Mouse (Mus musculus): ENCODE measurements around the gene Lrrc4c. TPM values are rescaled to one million over a fixed set of nuclear protein-coding genes. Genes with fewer than 3 reads are reported as not detected.

The Lrrc4c gene
- total RNA-seq, 1 experiment: 0.09 TPM

- Histone ChIP-seq H3K4me1 (ENCODE audit: control insufficient read depth in 2 of 2, insufficient read depth in 2 of 2, low read length in 2 of 2, poor library complexity in 1 of 2) (no peaks in the 10 kb centered on the region), H3K27ac (ENCODE audit: insufficient read depth, low read depth, low read length, poor library complexity, severe bottlenecking) (no peak overlapping the region), H3K4me3 (ENCODE audit: insufficient read depth in 1 of 2, low read depth in 1 of 2, low read length in 2 of 2, poor library complexity in 1 of 2, severe bottlenecking in 1 of 2) (no peak overlapping the region), H3K9ac (ENCODE audit: insufficient read depth, low read depth, low read length, poor library complexity, severe bottlenecking) (no peak overlapping the region), H3K9me3 (ENCODE audit: control insufficient read depth, insufficient read depth, low read depth, low read length) (no peaks in the 10 kb centered on the region), H3K36me3 (ENCODE audit: control insufficient read depth, insufficient read depth, low read length, poor library complexity, severe bottlenecking) (no peaks in the 10 kb centered on the region)
- no peak for DNase-seq (ENCODE audit: low read depth, low spot score)
- TF ChIP-seq ZNF384 (IDR thresholded peaks at IDR 0.05; ENCODE audit: low read depth, low read length): no peak
- no peak for TF ChIP-seq CHD2 (IDR thresholded peaks at IDR 0.05; ENCODE audit: low read depth, low read length)
- TF ChIP-seq MAFK (IDR thresholded peaks at IDR 0.05; ENCODE audit: insufficient read depth, low read depth, low read length): no peak
- TF ChIP-seq HCFC1 (IDR thresholded peaks at IDR 0.05; ENCODE audit: borderline replicate concordance, insufficient read depth, low read length): no peak
- no peak for TF ChIP-seq ZC3H11A (IDR thresholded peaks at IDR 0.05; ENCODE audit: borderline replicate concordance, low read depth, low read length)
- in situ Hi-C loops (cut with MboI; ENCODE audit: low sequenced_read_pairs in 2 of 2, unreplicated experiment in 2 of 2): no loop called here
Measured at GRCm38 (mm10) chr2:97332084-97332682, 1014.2 kb downstream of the Lrrc4c start.

- Histone ChIP-seq H3K4me3 (ENCODE audit: insufficient read depth in 1 of 2, low read depth in 1 of 2, low read length in 2 of 2, poor library complexity in 1 of 2, severe bottlenecking in 1 of 2) (no peak overlapping the region), H3K4me1 (ENCODE audit: control insufficient read depth in 2 of 2, insufficient read depth in 2 of 2, low read length in 2 of 2, poor library complexity in 1 of 2) (no peaks in the 10 kb centered on the region), H3K27ac (ENCODE audit: insufficient read depth, low read depth, low read length, poor library complexity, severe bottlenecking) (no peak overlapping the region), H3K9me3 (ENCODE audit: control insufficient read depth, insufficient read depth, low read depth, low read length) (no peaks in the 10 kb centered on the region), H3K9ac (ENCODE audit: insufficient read depth, low read depth, low read length, poor library complexity, severe bottlenecking) (no peak overlapping the region), H3K36me3 (ENCODE audit: control insufficient read depth, insufficient read depth, low read length, poor library complexity, severe bottlenecking) (no peaks in the 10 kb centered on the region)
- in situ Hi-C loops (cut with MboI; ENCODE audit: low sequenced_read_pairs in 2 of 2, unreplicated experiment in 2 of 2): no loop called here
- DNase-seq (ENCODE audit: low read depth, low spot score): no peak
- TF ChIP-seq ZC3H11A (IDR thresholded peaks at IDR 0.05; ENCODE audit: borderline replicate concordance, low read depth, low read length) (no peak), ZNF384 (IDR thresholded peaks at IDR 0.05; ENCODE audit: low read depth, low read length) (no peak), MAFK (IDR thresholded peaks at IDR 0.05; ENCODE audit: insufficient read depth, low read depth, low read length) (no peak), CHD2 (IDR thresholded peaks at IDR 0.05; ENCODE audit: low read depth, low read length) (no peak), HCFC1 (IDR thresholded peaks at IDR 0.05; ENCODE audit: borderline replicate concordance, insufficient read depth, low read length) (no peak)
Measured at GRCm38 (mm10) chr2:97339627-97340026, 1021.7 kb downstream of the Lrrc4c start.

GRCm38 (mm10) chr2:97361235-97361634, 1043.3 kb downstream of the Lrrc4c start:
- no peak overlapping the region for H3K27ac ChIP-seq (ENCODE audit: insufficient read depth, low read depth, low read length, poor library complexity, severe bottlenecking)
- H3K4me3 ChIP-seq (ENCODE audit: insufficient read depth in 1 of 2, low read depth in 1 of 2, low read length in 2 of 2, poor library complexity in 1 of 2, severe bottlenecking in 1 of 2): no peak overlapping the region
- in situ Hi-C loops (cut with MboI; ENCODE audit: low sequenced_read_pairs in 2 of 2, unreplicated experiment in 2 of 2): no loop called here
- no peak for DNase-seq (ENCODE audit: low read depth, low spot score)
- no peaks in the 10 kb centered on the region for H3K9me3 ChIP-seq (ENCODE audit: control insufficient read depth, insufficient read depth, low read depth, low read length)
- no peaks in the 10 kb centered on the region for H3K4me1 ChIP-seq (ENCODE audit: control insufficient read depth in 2 of 2, insufficient read depth in 2 of 2, low read length in 2 of 2, poor library complexity in 1 of 2)
- TF ChIP-seq HCFC1 (IDR thresholded peaks at IDR 0.05; ENCODE audit: borderline replicate concordance, insufficient read depth, low read length) (no peak), ZC3H11A (IDR thresholded peaks at IDR 0.05; ENCODE audit: borderline replicate concordance, low read depth, low read length) (no peak), CHD2 (IDR thresholded peaks at IDR 0.05; ENCODE audit: low read depth, low read length) (no peak), MAFK (IDR thresholded peaks at IDR 0.05; ENCODE audit: insufficient read depth, low read depth, low read length) (no peak), ZNF384 (IDR thresholded peaks at IDR 0.05; ENCODE audit: low read depth, low read length) (no peak)
- H3K9ac ChIP-seq (ENCODE audit: insufficient read depth, low read depth, low read length, poor library complexity, severe bottlenecking): no peak overlapping the region
- H3K36me3 ChIP-seq (ENCODE audit: control insufficient read depth, insufficient read depth, low read length, poor library complexity, severe bottlenecking): no peaks in the 10 kb centered on the region

GRCm38 (mm10) chr2:97369978-97370377, 1052.0 kb downstream of the Lrrc4c start:
- H3K4me1 ChIP-seq (ENCODE audit: control insufficient read depth in 2 of 2, insufficient read depth in 2 of 2, low read length in 2 of 2, poor library complexity in 1 of 2): no peaks in the 10 kb centered on the region
- H3K36me3 ChIP-seq (ENCODE audit: control insufficient read depth, insufficient read depth, low read length, poor library complexity, severe bottlenecking): no peaks in the 10 kb centered on the region
- in situ Hi-C loops (cut with MboI; ENCODE audit: low sequenced_read_pairs in 2 of 2, unreplicated experiment in 2 of 2): no loop called here
- H3K9ac ChIP-seq (ENCODE audit: insufficient read depth, low read depth, low read length, poor library complexity, severe bottlenecking): no peak overlapping the region
- DNase-seq (ENCODE audit: low read depth, low spot score): no peak
- TF ChIP-seq ZC3H11A (IDR thresholded peaks at IDR 0.05; ENCODE audit: borderline replicate concordance, low read depth, low read length) (no peak), MAFK (IDR thresholded peaks at IDR 0.05; ENCODE audit: insufficient read depth, low read depth, low read length) (no peak), ZNF384 (IDR thresholded peaks at IDR 0.05; ENCODE audit: low read depth, low read length) (no peak)
- H3K27ac ChIP-seq (ENCODE audit: insufficient read depth, low read depth, low read length, poor library complexity, severe bottlenecking): no peak overlapping the region
- H3K9me3 ChIP-seq (ENCODE audit: control insufficient read depth, insufficient read depth, low read depth, low read length): no peaks in the 10 kb centered on the region
- no peak overlapping the region for H3K4me3 ChIP-seq (ENCODE audit: insufficient read depth in 1 of 2, low read depth in 1 of 2, low read length in 2 of 2, poor library complexity in 1 of 2, severe bottlenecking in 1 of 2)

- Histone ChIP-seq H3K36me3 (ENCODE audit: control insufficient read depth, insufficient read depth, low read length, poor library complexity, severe bottlenecking) (no peaks in the 10 kb centered on the region), H3K27ac (ENCODE audit: insufficient read depth, low read depth, low read length, poor library complexity, severe bottlenecking) (no peak overlapping the region), H3K4me1 (ENCODE audit: control insufficient read depth in 2 of 2, insufficient read depth in 2 of 2, low read length in 2 of 2, poor library complexity in 1 of 2) (no peaks in the 10 kb centered on the region), H3K9me3 (ENCODE audit: control insufficient read depth, insufficient read depth, low read depth, low read length) (no peaks in the 10 kb centered on the region), H3K9ac (ENCODE audit: insufficient read depth, low read depth, low read length, poor library complexity, severe bottlenecking) (no peak overlapping the region), H3K4me3 (ENCODE audit: insufficient read depth in 1 of 2, low read depth in 1 of 2, low read length in 2 of 2, poor library complexity in 1 of 2, severe bottlenecking in 1 of 2) (no peak overlapping the region)
- no peak for DNase-seq (ENCODE audit: low read depth, low spot score)
- in situ Hi-C loops (cut with MboI; ENCODE audit: low sequenced_read_pairs in 2 of 2, unreplicated experiment in 2 of 2): no loop called here
- TF ChIP-seq ZC3H11A (IDR thresholded peaks at IDR 0.05; ENCODE audit: borderline replicate concordance, low read depth, low read length) (no peak), MAFK (IDR thresholded peaks at IDR 0.05; ENCODE audit: insufficient read depth, low read depth, low read length) (no peak), ZNF384 (IDR thresholded peaks at IDR 0.05; ENCODE audit: low read depth, low read length) (no peak), HCFC1 (IDR thresholded peaks at IDR 0.05; ENCODE audit: borderline replicate concordance, insufficient read depth, low read length) (no peak), CHD2 (IDR thresholded peaks at IDR 0.05; ENCODE audit: low read depth, low read length) (no peak)
Measured at GRCm38 (mm10) chr2:97391437-97391836, 1073.5 kb downstream of the Lrrc4c start.

Data from ES-E14 (cell line).